Mouse (Mus musculus) hematopoietic multipotent progenitor cell, adult 10-12 weeks (in vitro differentiated cells): Measurements from ENCODE around the gene Gsdma. TPM values are rescaled to one million over a fixed set of nuclear protein-coding genes. Genes with fewer than 3 reads are reported as not detected.

Experiments used
- polyA plus RNA-seq: library from polyadenylated mRNA; stranded (reverse); fragments of >175 nt; gene quantifications from 2 replicates; pipeline ENCODE4 v1.2.3, GENCODE M21; 2012; ENCODE audit warnings: low replicate concordance

Gene Gsdma
- polyA plus RNA-seq, result 0.04 TPM in 1 of 2 replicates, not detected in the other

DNA sequence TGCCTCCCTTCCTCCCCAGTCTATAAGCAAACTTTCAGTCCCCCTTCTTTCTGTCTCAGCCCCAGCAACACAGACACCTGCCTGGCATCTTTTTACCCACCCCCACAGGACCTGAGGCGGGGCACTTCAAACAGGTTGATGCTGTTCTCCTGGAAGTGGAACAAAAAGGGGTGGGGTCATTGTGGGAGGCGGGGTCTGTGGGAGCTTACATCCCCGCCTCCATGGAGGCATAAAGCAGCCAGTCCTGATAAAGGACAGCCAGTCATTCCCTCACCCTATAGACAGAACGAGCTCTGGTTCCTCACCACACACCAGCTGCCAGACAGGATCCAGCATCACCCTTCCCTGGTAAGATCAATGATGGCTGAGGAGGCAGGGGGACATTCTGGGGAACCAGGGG lies at the start of gene Gsdma:
TSS of gene Gsdma (plus strand) at position 261 of the 400 bp plus-strand sequence.

DNA sequence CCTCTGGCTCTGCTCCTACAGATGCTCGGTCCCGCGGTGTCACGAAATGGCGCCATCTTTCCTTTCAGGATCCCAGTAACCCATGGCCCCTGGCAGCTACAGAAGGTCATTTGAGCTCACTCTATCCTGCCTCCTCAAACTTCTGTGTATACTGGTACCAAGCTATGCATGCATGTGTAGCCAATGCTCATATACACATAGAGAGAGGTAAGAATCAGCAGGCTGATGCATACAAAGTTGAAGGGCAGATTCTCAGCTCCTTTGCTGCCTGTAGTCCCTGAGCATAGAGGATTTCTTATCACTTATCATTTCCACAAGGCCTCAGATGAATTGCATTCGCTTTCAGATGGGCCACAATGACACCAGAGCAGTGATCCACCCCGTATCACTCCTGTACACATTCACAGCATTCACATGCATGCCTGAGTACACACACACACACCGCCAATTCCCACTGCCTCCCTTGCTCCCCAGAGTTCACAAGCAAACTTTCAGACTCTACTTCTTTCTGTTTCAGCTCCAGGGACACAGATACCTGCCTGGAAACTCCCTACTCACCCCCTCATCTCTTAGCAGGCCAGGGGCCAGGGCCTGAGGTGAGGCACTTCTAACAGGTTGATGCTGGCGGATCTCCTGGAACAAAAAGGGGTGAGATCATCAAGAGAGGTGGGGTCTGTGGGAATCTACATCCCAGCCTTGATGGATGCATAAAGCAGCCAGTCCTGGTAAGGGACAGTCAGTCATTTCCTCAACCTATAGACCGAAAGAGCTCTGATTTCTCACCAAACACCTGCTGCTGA lies 38.3 kb upstream of the Gsdma start, which contains the start of the genes Gm12355 and Gsdma3:
TSS of gene Gm12355 (minus strand) at position 51 of the 800 bp plus-strand sequence.
TSS of gene Gsdma3 (plus strand) at position 750 of the 800 bp plus-strand sequence.

DNA sequence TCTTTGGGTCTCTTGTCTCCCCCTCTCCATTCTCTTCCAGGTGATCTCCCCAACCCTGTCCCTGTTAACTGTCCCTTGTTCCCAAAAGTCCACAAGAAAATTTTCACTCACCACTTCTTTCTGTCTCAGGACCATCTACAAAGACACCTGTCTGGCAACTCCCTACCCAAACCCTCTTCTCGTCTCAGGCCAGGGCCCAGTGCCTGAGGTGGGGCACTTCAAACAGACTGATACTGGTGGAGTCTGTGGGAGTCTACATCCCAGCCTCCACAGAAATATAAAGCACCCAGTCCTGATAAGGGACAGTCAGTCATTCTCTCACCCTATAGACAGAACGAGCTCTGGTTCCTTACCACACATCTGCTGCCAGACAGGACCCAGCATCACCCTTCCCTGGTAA lies 17.7 kb upstream of the Gsdma start, which contains the start of gene Gsdma2:
TSS of gene Gsdma2 (plus strand) at position 301 of the 400 bp plus-strand sequence.

DNA sequence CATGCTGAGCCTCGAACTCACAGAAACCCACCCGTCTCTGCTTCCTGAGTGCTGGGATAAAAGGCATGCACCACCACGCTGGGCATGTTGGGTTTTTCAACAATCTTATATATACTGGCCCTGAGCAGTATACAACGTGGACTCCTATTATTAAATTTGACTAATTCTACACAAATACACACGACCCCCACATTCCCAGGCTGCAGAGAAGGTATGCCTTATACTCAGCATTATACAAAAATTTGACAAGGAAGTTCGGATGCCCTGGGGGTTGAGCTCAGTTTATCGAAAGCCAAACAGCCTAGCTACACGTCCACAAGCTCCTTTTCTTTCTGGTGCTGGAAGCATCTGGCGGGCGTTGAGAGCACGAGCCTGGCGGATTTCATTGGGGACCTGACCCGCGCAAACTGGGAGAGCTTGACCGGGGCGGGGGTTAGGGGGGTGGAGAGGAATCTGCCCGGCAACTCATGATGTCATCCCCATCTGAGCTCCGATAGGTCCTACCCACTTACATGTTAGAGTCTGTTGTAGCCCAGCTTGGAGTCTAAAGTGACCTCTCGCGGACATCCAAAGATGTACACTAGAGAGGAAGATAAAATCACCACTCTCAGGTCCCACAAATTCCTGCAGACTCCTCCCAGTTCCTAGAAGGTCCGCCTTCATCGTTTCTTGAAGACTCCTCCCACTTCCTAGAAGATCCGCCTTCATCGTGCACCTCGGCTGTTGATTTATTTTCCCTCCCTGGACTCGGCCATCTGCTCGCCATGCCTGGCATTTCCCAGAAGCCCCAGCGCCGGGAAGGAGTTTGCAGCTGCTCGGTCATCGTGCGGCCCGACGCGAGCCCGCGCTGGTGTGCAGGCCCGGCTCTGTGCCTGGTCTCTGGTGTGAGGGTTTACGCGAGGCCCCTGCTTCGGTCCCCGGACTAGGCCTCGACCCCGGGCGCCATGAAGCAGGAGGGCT lies 17.9 kb downstream of the Gsdma start, which contains the start of gene Psmd3:
TSS of gene Psmd3 (plus strand) at position 769 of the 960 bp plus-strand sequence.

DNA sequence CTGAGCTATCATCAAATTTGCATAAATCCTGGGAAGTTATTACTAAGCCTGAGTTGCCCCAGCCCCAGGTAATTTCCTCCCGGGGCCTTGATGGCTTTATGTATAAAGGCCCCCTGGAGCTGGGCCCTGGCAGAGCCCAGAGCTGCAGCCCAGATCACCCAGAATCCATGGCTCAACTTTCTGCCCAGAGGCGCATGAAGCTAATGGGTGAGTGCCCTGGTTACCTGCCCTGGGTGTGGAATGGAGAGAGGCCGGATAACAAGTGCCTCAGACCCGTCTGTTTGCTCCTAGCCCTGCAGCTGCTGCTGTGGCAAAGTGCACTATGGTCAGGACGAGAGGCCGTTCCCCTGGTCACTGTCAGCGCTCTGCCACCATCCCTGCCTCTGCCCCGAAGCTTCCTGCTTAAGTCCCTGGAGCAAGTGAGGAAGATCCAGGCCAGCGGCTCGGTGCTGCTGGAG lies 37.1 kb downstream of the Gsdma start, which contains the start of gene Csf3:
TSS of gene Csf3 (plus strand) at position 51 of the 458 bp plus-strand sequence.

Other genes starting within 250 kb of the Gsdma start
- gene Mien1, start 225.4 kb upstream of the Gsdma start, polyA plus RNA-seq, result 41.8 and 65.2 TPM in 2 replicates
- gene Grb7, start 218.0 kb upstream of the Gsdma start, polyA plus RNA-seq, result 2.9 and 3.1 TPM in 2 replicates
- gene Ikzf3, start 118.3 kb upstream of the Gsdma start, polyA plus RNA-seq, result 71.3 and 78.4 TPM in 2 replicates
- gene Zpbp2, start 113.3 kb upstream of the Gsdma start, polyA plus RNA-seq, result 0.86 and 2.4 TPM in 2 replicates
- gene Ormdl3, start 77.0 kb upstream of the Gsdma start, polyA plus RNA-seq, result 33.4 and 47.2 TPM in 2 replicates
- gene Lrrc3c, start 66.1 kb upstream of the Gsdma start, polyA plus RNA-seq, result not detected in 2 replicates
- not detected in 2 replicates for gene Gm12355, start 38.7 kb upstream of the Gsdma start, polyA plus RNA-seq
- not detected in 2 replicates for gene Gsdma3, start 38.0 kb upstream of the Gsdma start, polyA plus RNA-seq
- not detected in 2 replicates for gene Gsdma2, start 17.6 kb upstream of the Gsdma start, polyA plus RNA-seq
- 81.9 and 109 TPM in 2 replicates for gene Psmd3, start 18.2 kb downstream of the Gsdma start, polyA plus RNA-seq
- gene Csf3, start 36.9 kb downstream of the Gsdma start, polyA plus RNA-seq, result 0.15 TPM in 1 of 2 replicates, not detected in the other
- 71.6 and 109 TPM in 2 replicates for gene Med24, start 65.1 kb downstream of the Gsdma start, polyA plus RNA-seq
- 14.2 and 27.2 TPM in 2 replicates for gene Thra, start 76.3 kb downstream of the Gsdma start, polyA plus RNA-seq
- gene Nr1d1, start 111.0 kb downstream of the Gsdma start, polyA plus RNA-seq, result 4.5 and 4.7 TPM in 2 replicates
- gene Msl1, start 131.2 kb downstream of the Gsdma start, polyA plus RNA-seq, result 57.1 and 163 TPM in 2 replicates
- 42.9 and 45.2 TPM in 2 replicates for gene Casc3, start 140.6 kb downstream of the Gsdma start, polyA plus RNA-seq
- 1.3 and 3.6 TPM in 2 replicates for gene Rapgefl1, start 172.4 kb downstream of the Gsdma start, polyA plus RNA-seq
- gene Wipf2, start 199.3 kb downstream of the Gsdma start, polyA plus RNA-seq, result 50.0 and 56.4 TPM in 2 replicates
- 0.40 and 0.89 TPM in 2 replicates for gene Cdc6, start 243.4 kb downstream of the Gsdma start, polyA plus RNA-seq